Mouse (Mus musculus): Measurements from ENCODE around the gene Epha10.

The Epha10 gene

DNA sequence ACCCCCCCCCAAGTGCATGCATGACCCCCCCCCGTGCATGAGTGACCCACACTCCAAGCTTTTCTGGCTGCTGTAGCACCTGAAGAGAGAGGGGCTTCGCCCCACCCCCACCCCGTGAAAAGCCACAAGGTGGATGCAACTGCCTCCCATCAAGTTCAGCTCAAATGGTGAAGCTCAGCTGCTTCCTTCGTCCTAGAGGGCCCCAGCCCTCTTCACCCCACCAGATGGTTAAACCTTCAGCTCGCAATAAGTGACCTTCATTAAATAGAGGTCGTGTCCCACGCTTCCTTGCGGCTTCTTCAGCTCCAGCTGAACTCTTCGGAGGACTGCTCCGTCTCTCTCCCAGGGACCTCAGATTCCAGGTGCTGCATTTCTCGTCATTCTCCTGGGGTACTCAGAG is at the start of gene Epha10:
TSS of gene Epha10 (plus strand) at position 301 of the 400 bp plus-strand sequence.
- DNase-seq (ENCODE audit: low spot score): no peak

DNA sequence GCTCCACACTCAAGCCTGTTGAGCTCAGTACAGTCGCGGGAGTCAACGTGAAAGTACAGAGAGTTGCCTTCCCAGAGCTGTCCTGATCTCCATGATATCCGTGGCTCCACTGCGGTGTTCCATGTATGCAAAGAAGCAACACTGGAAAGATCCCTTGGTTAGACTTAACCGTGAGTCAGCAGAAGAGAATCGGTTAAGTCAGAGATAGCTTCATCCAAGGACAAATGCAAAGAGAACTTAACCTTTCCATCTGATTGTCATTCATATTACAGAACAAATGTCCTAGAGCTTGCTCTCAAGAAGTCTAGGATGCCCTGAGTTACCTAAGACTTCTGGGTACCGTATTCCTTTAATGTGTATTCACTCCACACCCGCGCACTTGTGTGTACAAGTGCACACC is 47.9 kb upstream of the Epha10 start:
- DNase-seq (ENCODE audit: low spot score): no peak

- no peak for DNase-seq (ENCODE audit: low spot score)
These were observed 42.5 kb upstream of the Epha10 start for GRCm38 (mm10) chr4:124838035-124838700.

DNA sequence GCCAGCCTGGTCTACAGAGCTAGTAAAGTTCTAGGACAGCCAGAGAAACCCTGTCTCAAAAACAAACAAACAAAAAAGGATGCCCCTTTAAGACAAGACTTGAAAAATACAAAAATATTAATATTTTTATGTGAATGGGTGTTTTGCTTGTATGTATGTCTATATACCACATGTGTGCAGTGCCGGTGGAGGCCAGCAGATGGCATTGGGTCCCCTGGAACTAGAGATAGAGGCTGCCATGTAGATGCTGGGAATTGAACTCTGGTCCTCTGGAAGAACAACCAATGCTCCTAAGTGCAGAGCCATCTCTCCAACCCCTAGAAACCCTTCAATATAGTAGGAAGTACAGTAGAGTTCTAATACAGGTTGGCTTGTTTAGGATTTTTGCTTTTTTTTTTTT is 39.7 kb upstream of the Epha10 start:
- DNase-seq (ENCODE audit: low spot score): no peak

GRCm38 (mm10) chr4:124843493-124843892 is 37.2 kb upstream of the Epha10 start:
- peak; percentile 30 for DNase-seq (ENCODE audit: low spot score)

GRCm38 (mm10) chr4:124847573-124847972 is 33.1 kb upstream of the Epha10 start:
- peak; percentile 71 for DNase-seq (ENCODE audit: low spot score)

DNA sequence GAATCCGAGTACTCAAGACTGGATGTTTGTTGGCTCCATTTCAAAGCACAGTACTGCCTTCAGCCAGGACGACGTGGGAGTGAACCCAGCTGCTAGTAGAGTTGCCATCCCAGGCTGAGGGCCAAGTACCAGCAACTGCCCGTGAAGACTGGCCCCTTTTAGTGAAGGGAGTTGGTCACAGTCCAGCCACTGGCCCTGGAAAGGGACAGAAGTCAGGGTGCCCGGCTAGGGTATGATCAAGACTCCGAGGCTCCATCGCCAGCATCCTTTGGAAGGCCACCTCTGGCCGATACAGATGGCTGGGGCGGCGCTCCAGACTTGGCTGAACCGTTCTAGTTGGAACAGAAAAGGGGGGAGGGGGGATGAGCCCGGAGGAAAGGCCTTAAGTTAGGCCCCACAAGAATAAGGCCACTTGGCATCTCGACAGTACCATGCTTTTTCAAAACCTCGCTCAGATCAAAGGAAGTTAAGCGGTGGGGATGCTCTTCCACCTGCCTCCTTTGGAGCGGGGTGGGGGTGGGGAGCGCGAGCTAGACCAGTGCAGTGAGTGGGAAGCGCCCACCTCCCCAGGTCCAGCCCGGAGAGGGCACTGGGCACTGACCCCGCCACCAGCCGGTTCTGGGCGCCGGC is 31.0 kb upstream of the Epha10 start:
- peak; percentile 94 for DNase-seq (ENCODE audit: low spot score)

DNA sequence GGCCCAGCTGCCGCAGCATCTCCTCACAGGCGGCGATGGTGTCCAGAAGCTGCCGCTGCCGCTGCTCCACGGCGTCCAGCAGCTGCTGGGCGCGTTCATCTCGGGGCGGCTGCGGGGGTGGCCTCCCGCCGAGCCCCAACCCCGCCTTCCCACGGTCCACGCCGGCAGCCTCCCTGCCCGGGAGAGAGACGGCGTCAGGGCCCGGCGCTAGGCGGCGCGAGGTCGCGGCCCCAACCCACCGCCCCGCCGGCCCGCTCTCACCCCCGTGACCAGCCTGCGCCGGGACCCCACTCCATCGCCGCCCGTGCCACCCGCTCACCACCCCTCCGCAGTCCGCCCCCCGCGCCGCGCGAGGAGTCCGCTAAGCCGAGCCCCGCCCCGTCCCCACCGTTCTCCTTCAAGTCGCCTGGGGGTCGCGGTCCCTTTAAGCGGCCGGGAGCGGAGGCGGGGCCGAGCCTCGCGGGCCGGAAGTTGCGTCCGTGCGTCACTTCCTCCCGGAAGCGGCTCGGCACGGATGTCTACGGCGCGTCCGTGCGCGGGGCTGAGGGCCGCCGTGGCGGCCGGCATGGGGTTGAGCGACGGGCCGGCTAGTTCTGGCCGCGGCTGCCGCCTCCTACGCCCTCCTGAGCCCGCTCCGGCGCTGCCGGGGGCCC is 30.3 kb upstream of the Epha10 start, which contains the start of gene Yrdc:
TSS of gene Yrdc (plus strand) at position 419 of the 653 bp plus-strand sequence.
- DNase-seq (ENCODE audit: low spot score): peak; percentile 85

DNA sequence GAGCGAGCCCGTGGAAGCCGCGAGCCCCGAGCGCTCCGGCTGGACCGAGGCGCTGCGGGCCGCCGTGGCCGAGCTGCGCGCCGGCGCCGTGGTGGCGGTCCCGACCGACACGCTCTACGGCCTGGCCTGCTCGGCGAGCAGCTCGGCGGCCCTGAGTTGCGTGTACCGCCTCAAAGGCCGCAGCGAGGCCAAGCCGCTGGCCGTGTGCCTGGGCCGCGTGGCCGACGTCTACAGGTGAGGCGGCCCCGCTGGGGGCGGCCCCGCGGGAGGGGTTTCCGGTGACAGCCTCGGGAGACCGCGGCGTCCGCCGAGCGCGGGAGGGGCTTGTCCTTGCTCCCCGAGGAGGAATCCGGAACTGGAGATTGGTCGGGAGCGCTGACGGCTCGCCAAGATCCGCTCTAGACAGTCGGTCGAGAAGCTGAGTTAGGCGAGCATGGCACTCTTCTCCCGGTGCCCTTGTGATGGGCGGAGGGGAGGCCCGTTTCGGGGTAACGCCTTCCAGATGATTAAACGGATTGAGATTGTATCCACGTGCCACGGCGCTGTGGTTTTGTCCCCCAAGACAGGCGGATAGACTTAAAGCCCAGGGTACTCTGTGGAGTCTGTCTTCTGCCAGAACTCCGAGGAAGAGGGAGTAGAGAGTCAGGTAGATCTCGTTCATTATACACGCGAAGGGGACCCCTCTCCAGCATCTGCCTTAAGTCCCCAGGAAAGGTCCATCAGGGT is 29.6 kb upstream of the Epha10 start, which contains the start of gene 1110065P20Rik:
TSS of gene 1110065P20Rik (minus strand) at position 264 of the 726 bp plus-strand sequence.
- peak; percentile 78 for DNase-seq (ENCODE audit: low spot score)

DNA sequence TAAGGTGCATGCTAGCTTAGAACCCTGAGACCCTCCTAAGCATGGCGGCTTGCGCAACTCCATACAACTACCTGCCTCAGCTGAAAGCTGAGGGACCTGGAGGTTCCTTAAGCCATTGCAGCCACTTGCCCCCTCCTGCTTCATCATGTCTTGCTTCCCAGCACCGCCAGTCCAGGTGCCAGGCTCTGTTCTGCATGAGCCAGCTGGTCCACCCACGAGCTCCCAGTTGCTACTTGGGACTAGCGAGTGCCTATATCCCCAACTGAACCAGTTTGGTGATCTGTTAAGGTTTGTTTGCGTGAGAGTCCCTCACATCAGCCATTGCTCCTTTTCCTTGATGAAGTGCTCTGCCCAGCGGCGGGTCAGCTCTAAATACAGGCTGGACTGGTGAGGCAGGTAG is 24.4 kb upstream of the Epha10 start:
- no peak for DNase-seq (ENCODE audit: low spot score)

- DNase-seq (ENCODE audit: low spot score): no peak
These were observed 22.3 kb upstream of the Epha10 start for GRCm38 (mm10) chr4:124858370-124858769.

- DNase-seq (ENCODE audit: low spot score): peak; percentile 72
These were observed 20.3 kb upstream of the Epha10 start for GRCm38 (mm10) chr4:124860446-124860845.

DNA sequence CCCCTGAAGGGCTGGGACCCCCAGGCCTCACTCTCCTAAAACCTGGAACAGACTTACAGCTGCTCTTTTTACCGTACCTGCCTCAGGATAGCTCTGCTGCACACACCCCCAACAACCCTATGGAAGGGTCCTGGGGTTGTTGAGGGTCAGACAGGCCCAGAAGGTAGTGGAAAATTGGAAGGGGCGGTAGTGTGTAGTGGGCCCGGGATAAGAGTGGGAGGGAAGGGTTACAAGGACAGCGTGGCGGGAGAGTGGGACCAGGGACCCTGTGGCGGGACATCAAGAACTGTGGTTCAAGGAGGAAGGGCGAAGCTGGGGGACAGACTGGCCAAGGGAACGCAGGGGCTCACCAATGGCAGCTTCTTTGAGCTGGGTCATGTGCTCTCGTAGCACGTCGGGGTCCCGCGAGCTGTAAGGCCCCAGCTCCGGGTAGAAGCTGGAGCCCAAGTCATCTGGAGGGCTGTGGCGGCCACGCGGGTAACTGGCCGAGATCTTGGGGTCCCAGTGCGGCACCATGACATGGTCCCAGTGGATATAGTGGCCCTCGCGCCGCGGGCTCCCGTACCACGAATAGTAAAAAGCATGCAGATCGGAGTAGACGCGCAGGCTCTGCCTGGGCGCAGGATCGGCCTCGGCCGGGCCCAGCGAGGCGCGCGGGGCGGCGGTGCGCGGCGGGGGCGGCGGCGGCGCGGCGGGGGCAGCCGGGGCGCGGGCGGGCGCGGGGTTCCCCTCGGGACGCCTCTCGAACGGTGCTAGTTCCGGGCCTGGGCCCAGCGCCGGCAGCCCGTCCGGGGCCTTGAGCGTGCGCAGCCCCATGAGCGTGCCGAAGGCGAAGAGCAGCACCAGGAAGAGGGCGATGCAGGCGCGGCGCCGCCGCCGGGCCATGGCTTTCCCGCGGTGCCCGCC is 19.2 kb upstream of the Epha10 start, which contains the start of gene Maneal:
TSS of gene Maneal (minus strand) at position 889 of the 906 bp plus-strand sequence.
- DNase-seq (ENCODE audit: low spot score): no peak

- no peak for DNase-seq (ENCODE audit: low spot score)
These were observed 8.0 kb upstream of the Epha10 start for GRCm38 (mm10) chr4:124872719-124873118.

- DNase-seq (ENCODE audit: low spot score): no peak
These were observed 726 bp downstream of the Epha10 start for GRCm38 (mm10) chr4:124881341-124881908.

GRCm38 (mm10) chr4:124882151-124882729 is 1.5 kb downstream of the Epha10 start:
- DNase-seq (ENCODE audit: low spot score): no peak

GRCm38 (mm10) chr4:124888702-124889101 is 8.0 kb downstream of the Epha10 start:
- DNase-seq (ENCODE audit: low spot score): no peak

DNA sequence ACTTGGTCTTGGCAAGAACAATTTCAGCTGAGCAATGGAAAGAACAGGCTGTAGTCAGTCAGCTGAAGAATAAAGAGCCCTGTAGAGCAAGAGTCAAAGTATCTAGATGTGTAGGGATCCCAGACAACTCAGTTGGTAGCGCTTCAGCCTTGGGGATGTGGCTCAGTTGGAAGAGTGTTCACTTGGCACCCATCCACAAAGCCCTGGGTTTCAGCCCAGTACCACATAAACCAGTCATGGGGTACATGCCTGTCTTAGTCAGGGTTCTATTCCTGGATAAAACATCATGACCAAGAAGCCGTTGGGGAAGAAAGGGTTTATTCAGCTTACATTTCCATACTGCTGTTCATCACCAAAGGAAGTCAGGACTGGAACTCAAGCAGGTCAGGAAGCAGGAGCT is 9.2 kb downstream of the Epha10 start:
- DNase-seq (ENCODE audit: low spot score): peak; percentile 10

- DNase-seq (ENCODE audit: low spot score): no peak
These were observed 10.1 kb downstream of the Epha10 start for GRCm38 (mm10) chr4:124890831-124891230.

DNA sequence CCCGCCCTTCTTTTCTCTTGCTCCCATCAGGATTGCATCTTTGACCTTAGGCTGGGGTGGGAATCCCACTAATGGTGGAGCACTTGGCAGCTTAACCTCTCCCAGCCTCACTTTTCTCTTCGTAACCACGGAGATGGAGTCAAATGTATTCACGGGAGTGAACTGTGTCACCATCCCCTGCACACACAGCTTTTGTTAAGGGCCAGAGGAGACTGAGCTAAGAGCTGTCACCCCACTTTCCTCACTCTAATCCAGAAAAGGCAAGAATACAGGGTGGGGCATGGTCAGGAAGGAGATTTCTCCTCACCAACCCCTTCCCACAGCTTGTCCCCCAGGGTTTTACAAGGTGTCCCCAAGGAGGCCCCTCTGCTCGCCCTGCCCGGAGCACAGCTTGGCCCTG is 13.1 kb downstream of the Epha10 start:
- DNase-seq (ENCODE audit: low spot score): no peak
